Mouse (Mus musculus): ENCODE results near the gene Cfap54. TPM values are rescaled to one million over a fixed set of nuclear protein-coding genes. Genes with fewer than 3 reads are reported as not detected.

Gene Cfap54
- polyA plus RNA-seq (2015; fragmentation: Nextera tagmentation; extraction: Ambion mirVana), result 0.15 and 0.18 TPM in 2 replicates

DNA sequence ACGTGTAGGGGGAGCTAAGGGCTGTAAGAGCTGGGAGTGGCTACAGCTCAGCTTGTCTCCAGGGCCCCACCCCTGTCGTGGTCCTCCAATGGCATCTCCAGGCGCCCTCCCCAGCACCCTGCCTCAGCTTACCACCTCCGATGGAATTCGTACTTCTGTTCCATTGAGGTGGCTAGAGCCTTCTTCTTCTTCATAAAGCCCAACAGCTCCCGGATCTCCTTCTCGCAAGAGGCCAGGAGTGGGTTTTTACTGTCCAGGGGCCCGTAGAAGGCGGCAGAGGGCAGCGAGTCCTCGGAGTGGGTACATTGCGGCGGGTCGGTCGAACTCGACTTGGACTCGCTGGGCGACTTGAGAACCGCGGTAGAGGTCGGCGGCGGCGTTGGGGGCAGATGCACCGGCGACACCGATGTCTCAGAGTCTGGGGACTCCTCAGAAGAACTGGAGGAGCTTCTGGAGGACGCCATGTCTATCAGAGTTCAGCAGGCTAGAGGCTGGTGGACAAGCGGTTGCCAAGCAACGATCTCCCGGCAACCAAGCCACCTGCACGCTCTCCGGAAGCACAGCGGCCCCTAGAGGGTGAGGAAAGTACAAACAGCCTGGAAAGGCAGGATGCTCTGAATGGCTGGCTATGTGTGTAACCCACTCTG, at the start of gene Cfap54:
Cfap54 (minus strand) TSS at position 486 of the 647 bp plus-strand sequence.
- peak within 1 kb of the TSS; percentile 67 for H3K4me3 ChIP-seq (replicated peaks)
- peak; percentile 94 for ATAC-seq (ENCODE audit: low read depth)
- H3K9me3 ChIP-seq (replicated peaks), result no peaks in the 10 kb centered on the region
- H3K4me2 ChIP-seq, result peak within 1 kb of the TSS; percentile 78
- H3K4me1 ChIP-seq (replicated peaks), result peaks cover 35% of the 10 kb centered on the region
- peak; percentile 83 for DNase-seq
- no peaks in the 10 kb centered on the region for H3K27me3 ChIP-seq
- H3K36me3 ChIP-seq, result no peaks in the 10 kb centered on the region
- WGBS (ENCODE audit: insufficient replicate concordance), result under 1% methylated on average over 34 of the region's 34 CpGs
- no peak within 1 kb of the TSS for H3K27ac ChIP-seq
- H3K9ac ChIP-seq, result peak within 1 kb of the TSS; percentile 49

DNA sequence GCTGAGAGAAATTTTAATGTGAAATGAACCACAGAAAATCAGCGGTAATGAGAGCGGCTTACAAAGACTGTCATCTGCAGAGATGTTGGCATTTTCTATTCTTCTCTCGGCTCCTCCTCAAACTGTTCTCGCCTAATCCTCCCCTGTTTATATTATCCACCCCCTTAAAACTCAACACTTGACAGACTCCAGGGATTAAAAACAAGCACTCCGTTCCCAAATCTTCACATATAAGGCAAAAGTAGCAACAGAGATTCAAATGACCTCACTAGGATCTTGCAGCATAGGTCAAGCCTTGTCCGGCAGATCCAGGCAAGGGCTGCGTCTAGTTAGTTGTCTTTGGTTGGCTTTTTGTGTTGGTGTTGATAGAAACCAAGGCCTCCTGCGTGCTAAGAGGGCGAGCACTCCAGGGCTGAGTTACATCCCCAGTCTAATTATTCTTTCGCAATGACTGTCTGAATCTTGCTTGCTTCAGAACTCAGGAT, 49.1 kb upstream of the Cfap54 start:
- Histone ChIP-seq H3K4me2 (no peak overlapping the region), H3K36me3 (no peaks in the 10 kb centered on the region), H3K27ac (no peak overlapping the region), H3K9ac (no peak overlapping the region), H3K27me3 (no peaks in the 10 kb centered on the region), H3K4me1 (replicated peaks) (peaks cover 12% of the 10 kb centered on the region), H3K9me3 (replicated peaks) (no peaks in the 10 kb centered on the region), H3K4me3 (replicated peaks) (no peak overlapping the region)
- ATAC-seq (ENCODE audit: low read depth), result no peak
- DNase-seq, result no peak
- WGBS (ENCODE audit: insufficient replicate concordance), result 86% methylated on average over 10 of the region's 10 CpGs

DNA sequence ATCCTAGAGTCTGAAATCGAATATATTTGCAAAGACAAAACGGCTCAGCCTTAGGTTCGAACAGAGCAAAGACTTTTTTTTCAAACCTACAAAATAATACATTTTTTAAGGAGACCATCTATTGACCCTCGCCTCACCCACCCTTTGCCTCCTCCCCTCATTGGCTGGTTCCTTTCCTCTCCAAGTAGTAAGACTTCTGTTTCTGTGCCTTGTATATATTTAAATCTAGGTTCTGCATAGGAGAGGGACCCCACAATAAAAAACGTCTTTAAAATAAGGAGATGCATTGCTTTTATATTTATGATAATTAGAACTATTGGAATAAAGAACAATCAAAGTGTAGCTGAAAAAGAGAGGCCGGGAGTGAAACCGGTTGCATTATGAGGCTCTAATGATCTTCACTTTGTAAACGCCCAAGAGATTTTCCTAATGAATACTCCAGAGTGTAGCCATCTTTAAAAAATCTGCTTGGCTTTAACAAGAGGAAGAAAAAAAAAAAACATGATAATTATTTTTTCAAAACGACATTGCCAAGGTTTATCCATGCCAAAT, 48.6 kb upstream of the Cfap54 start:
- ATAC-seq (ENCODE audit: low read depth) (no peak), DNase-seq (no peak)
- Histone ChIP-seq H3K27me3 (no peaks in the 10 kb centered on the region), H3K4me2 (no peak overlapping the region), H3K4me1 (replicated peaks) (peaks cover 18% of the 10 kb centered on the region), H3K9me3 (replicated peaks) (no peaks in the 10 kb centered on the region), H3K9ac (no peak overlapping the region), H3K36me3 (no peaks in the 10 kb centered on the region), H3K27ac (no peak overlapping the region), H3K4me3 (replicated peaks) (no peak overlapping the region)
- WGBS (ENCODE audit: insufficient replicate concordance), result 64% methylated on average over 9 of the region's 9 CpGs

DNA sequence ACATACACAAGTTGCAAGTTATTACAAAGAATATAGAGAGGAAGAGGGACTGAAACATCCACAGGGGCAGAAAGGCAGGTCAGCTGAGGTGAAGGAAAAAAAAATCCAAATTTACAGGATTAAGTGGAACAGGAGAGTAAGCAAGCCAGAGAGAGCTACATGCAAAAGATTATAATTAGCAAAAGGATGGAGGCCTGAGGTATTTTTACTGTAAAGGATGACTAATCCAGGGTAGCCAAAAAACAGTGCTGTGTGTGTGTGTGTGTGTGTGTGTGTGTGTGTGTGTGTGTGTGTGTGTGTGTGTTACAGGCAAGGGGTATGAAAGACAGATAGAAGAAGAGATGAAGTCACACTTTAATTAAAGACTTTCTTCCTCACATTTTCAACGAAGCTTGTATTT, 47.9 kb upstream of the Cfap54 start:
- no peak for ATAC-seq (ENCODE audit: low read depth)
- H3K27ac ChIP-seq, result no peak overlapping the region
- H3K4me3 ChIP-seq (replicated peaks), result no peak overlapping the region
- no peaks in the 10 kb centered on the region for H3K27me3 ChIP-seq
- WGBS (ENCODE audit: insufficient replicate concordance), result 82% methylated on average over 1 of the region's 1 CpGs
- no peak overlapping the region for H3K9ac ChIP-seq
- H3K4me2 ChIP-seq, result no peak overlapping the region
- H3K4me1 ChIP-seq (replicated peaks), result peaks cover 24% of the 10 kb centered on the region
- no peaks in the 10 kb centered on the region for H3K9me3 ChIP-seq (replicated peaks)
- H3K36me3 ChIP-seq, result no peaks in the 10 kb centered on the region
- no peak for DNase-seq

DNA sequence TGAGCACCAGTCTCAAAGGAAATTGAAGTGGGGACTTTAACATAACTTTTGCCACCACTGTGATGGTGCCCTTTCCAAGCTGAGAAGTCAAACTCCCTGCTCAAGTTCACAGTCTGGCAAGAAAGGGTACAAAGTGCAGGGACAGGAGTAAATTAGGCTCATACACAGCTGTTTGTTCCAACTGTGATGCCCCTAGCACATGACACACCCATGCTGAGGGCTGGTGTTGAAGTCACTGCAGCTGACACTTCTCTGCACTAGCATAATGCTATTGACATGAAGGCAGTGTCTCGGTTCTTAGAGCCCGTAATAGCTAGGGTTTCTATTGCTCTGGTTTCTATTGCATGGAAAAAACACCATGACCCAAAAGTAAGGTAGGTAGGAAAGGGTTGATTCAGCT, 47.1 kb upstream of the Cfap54 start:
- Histone ChIP-seq H3K36me3 (no peaks in the 10 kb centered on the region), H3K27me3 (no peaks in the 10 kb centered on the region), H3K9ac (no peak overlapping the region), H3K4me2 (no peak overlapping the region), H3K27ac (no peak overlapping the region), H3K4me3 (replicated peaks) (no peak overlapping the region), H3K4me1 (replicated peaks) (peaks cover 32% of the 10 kb centered on the region), H3K9me3 (replicated peaks) (no peaks in the 10 kb centered on the region)
- WGBS (ENCODE audit: insufficient replicate concordance), result 78% methylated on average over 2 of the region's 2 CpGs
- no peak for DNase-seq
- no peak for ATAC-seq (ENCODE audit: low read depth)

DNA sequence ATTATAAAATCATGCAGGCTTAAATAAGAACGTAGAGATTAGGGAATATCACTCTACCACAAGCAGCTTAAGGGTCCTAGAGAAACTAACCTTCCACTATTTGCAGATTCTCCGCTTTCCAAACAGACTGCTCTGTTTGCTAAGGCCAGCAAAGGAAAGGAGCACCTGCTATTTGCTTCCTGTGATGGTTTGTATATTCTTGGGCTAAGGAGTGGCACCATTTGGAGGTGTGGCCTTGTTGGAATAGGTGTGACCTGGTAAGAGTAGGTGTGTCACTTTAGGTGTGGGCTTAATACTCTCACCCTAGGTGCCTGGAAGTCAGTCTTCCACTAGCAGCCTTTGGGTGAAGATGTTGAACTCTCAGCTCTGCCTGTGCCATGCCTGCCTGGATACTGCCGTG, 44.6 kb upstream of the Cfap54 start:
- Histone ChIP-seq H3K27me3 (no peaks in the 10 kb centered on the region), H3K9ac (no peak overlapping the region), H3K4me3 (replicated peaks) (peak overlapping the region; percentile 5; the same call in 1 of the 2 replicates), H3K4me2 (peak overlapping the region; percentile 33), H3K36me3 (no peaks in the 10 kb centered on the region), H3K9me3 (replicated peaks) (no peaks in the 10 kb centered on the region), H3K27ac (peak overlapping the region; percentile 26; the same call in 1 of the 2 replicates), H3K4me1 (replicated peaks) (peaks cover 53% of the 10 kb centered on the region)
- WGBS (ENCODE audit: insufficient replicate concordance), result 73% methylated on average over 3 of the region's 3 CpGs
- peak; percentile 31; the same call in 1 of the 2 replicates for ATAC-seq (ENCODE audit: low read depth)
- DNase-seq, result no peak

DNA sequence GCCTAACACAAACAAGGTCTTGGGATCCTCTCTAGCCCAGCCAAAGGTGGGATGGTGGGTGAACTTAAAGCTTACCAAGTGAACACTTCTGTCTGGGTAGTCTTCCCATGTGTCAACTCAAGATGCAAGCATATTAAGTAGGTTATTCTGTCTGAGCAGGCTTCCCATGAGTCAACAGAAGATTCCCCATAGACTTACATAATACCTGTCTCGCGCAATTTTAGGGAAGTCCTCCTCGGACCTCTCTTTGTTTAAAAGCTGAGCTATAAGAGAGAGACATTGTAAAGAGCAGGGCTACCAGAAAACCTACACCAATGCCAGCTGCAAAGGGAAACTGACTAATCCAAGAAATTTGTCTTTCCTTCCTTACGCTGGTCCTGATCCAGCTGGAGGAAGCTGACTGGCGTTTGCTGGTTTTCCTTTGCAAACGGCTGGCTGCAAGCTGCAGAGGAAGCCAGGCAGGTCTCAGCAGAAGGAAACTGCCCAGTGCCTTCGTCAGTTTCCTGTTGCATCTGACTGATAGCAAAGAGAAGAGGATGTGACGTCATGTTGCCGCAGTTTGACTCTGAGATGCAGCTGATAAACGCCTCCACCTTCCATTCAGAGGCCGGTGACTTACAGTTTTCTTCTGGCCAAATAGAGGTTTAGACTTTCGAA, 42.7 kb upstream of the Cfap54 start:
- 8% methylated on average over 12 of the region's 12 CpGs for WGBS (ENCODE audit: insufficient replicate concordance)
- no peaks in the 10 kb centered on the region for H3K9me3 ChIP-seq (replicated peaks)
- no peak for DNase-seq
- H3K27me3 ChIP-seq, result no peaks in the 10 kb centered on the region
- peak overlapping the region; percentile 69 for H3K4me2 ChIP-seq
- peak; percentile 73 for ATAC-seq (ENCODE audit: low read depth)
- H3K27ac ChIP-seq, result peak overlapping the region; percentile 76
- H3K9ac ChIP-seq, result peak overlapping the region; percentile 58
- peaks cover 55% of the 10 kb centered on the region for H3K4me1 ChIP-seq (replicated peaks)
- peak overlapping the region; percentile 43 for H3K4me3 ChIP-seq (replicated peaks)
- no peaks in the 10 kb centered on the region for H3K36me3 ChIP-seq

- no peak overlapping the region for H3K9ac ChIP-seq
- ATAC-seq (ENCODE audit: low read depth), result no peak
- no peak overlapping the region for H3K4me3 ChIP-seq (replicated peaks)
- WGBS (ENCODE audit: insufficient replicate concordance), result 29% methylated on average over 4 of the region's 4 CpGs
- no peak for DNase-seq
- H3K27ac ChIP-seq, result peak overlapping the region; percentile 76
- no peaks in the 10 kb centered on the region for H3K36me3 ChIP-seq
- peak overlapping the region; percentile 69 for H3K4me2 ChIP-seq
- H3K27me3 ChIP-seq, result no peaks in the 10 kb centered on the region
- H3K4me1 ChIP-seq (replicated peaks), result peaks cover 55% of the 10 kb centered on the region
- H3K9me3 ChIP-seq (replicated peaks), result no peaks in the 10 kb centered on the region
Observed at GRCm38 (mm10) chr10:93123310-93123709, 41.9 kb upstream of the Cfap54 start.

DNA sequence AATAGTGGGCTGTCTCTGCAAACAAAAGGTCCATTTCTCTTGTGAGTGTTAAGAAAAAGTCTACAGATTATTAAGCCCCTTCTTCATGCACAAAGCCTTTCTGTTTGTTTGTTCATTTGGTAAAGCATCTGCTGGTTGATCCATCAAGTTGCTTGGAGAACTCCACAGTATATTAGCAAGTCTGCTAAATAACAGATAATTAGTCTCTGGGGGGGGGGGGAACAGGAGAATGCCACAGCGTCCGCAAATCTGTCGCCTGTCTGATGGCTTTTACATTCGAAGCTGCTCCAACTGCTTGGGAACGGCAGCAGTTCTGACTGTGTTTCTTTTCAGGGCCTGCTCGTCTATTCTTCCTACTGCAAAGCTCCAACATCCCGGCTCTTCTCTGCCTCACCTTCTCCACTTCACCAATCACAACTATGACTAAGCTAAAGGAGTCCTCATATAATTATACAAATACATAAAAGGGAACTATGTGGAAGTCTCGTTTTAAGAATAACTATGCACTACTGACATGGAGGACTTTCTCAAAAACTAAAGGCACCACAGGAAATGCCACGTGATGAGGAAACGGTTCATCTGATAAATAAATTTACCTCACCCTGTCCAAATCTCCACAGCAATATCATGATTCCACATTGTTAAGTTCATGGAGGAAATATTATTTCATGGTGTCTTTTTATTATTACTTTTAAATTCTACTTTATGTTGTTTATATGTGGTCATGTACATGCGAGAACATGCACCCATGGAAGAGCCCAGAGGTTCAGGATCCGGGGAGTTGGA, 41.2 kb upstream of the Cfap54 start:
- H3K4me1 ChIP-seq (replicated peaks), result peaks cover 55% of the 10 kb centered on the region
- H3K27ac ChIP-seq, result peak overlapping the region; percentile 15; the same call in 1 of the 2 replicates
- H3K36me3 ChIP-seq, result no peaks in the 10 kb centered on the region
- H3K4me3 ChIP-seq (replicated peaks), result no peak overlapping the region
- ATAC-seq (ENCODE audit: low read depth) (no peak), DNase-seq (no peak)
- no peak overlapping the region for H3K4me2 ChIP-seq
- no peaks in the 10 kb centered on the region for H3K9me3 ChIP-seq (replicated peaks)
- no peak overlapping the region for H3K9ac ChIP-seq
- no peaks in the 10 kb centered on the region for H3K27me3 ChIP-seq
- 30% methylated on average over 12 of the region's 12 CpGs for WGBS (ENCODE audit: insufficient replicate concordance)

DNA sequence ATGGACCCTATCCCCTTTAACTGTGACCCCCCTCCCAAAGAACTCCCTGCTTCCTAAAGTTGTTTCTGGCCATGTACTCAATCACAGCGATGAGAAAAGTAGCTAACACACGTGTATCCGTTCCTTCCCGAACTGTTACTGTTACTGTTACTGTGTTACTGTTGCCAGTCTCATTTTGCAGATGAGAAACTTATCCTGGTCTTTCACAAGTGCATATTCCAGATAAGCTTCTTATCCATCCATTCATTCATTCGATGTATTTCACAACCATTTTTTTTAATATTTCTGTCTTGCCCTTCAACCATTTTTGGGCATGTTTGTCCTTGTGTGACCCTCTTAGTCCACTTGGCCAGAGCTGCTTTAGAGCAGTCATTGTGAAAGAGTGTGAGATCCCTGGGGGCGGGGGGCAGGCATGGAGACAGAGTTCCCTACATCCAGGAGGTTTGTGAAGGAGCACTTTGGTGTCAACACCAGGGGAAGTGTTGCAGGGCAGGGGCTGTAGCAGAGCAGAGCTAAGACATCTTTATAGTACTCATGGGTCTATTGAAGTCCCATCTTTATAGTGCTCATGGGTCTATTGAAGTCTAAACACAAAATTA, 39.9 kb upstream of the Cfap54 start:
- Histone ChIP-seq H3K27me3 (no peaks in the 10 kb centered on the region), H3K9me3 (replicated peaks) (no peaks in the 10 kb centered on the region), H3K4me3 (replicated peaks) (no peak overlapping the region), H3K27ac (no peak overlapping the region), H3K9ac (no peak overlapping the region), H3K4me1 (replicated peaks) (peaks cover 51% of the 10 kb centered on the region), H3K4me2 (no peak overlapping the region), H3K36me3 (no peaks in the 10 kb centered on the region)
- DNase-seq, result no peak
- 0 out of 2 replicates have a peak, but pooled peaks have one; percentile 26 for ATAC-seq (ENCODE audit: low read depth)
- 57% methylated on average over 6 of the region's 6 CpGs for WGBS (ENCODE audit: insufficient replicate concordance)

DNA sequence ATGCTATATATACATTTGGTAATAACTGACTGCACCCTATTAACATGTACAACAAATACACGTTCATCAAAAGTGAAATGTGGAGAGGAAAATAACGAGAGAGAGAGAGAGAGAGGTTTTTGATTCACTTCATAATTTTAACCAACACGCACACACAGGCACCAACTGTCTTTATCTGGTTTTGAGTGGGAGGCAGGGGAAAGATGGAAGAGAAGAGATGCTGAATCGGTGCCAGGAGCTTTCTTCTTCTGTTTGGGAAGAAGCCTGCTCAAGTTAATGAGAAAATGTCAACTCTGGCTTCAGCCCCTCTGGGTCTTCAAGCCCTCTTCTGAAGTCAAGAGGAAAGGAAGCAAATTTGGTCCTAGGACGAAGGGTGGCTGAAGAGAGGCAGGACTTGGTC, 38.4 kb upstream of the Cfap54 start:
- no peak overlapping the region for H3K9ac ChIP-seq
- ATAC-seq (ENCODE audit: low read depth), result no peak
- no peaks in the 10 kb centered on the region for H3K36me3 ChIP-seq
- WGBS (ENCODE audit: insufficient replicate concordance), result 78% methylated on average over 5 of the region's 5 CpGs
- H3K9me3 ChIP-seq (replicated peaks), result no peaks in the 10 kb centered on the region
- no peaks in the 10 kb centered on the region for H3K27me3 ChIP-seq
- H3K4me3 ChIP-seq (replicated peaks), result no peak overlapping the region
- H3K4me2 ChIP-seq, result no peak overlapping the region
- peaks cover 41% of the 10 kb centered on the region for H3K4me1 ChIP-seq (replicated peaks)
- no peak overlapping the region for H3K27ac ChIP-seq
- no peak for DNase-seq
